Mouse (Mus musculus) urinary bladder, adult 18-20 months (tissue): ENCODE data around the gene Urgcp.

Experiments
- DNase-seq, 2 experiments: peaks; one replicate each; pipeline ENCODE4 v3.0.0; 2022; ENCODE audit warnings: low spot score in 2 of 2, mixed read lengths in 2 of 2

Urgcp gene

GRCm38 (mm10) chr11:5785732-5786131 is 23.6 kb upstream of the Urgcp start:
- DNase-seq, result no peak

DNA sequence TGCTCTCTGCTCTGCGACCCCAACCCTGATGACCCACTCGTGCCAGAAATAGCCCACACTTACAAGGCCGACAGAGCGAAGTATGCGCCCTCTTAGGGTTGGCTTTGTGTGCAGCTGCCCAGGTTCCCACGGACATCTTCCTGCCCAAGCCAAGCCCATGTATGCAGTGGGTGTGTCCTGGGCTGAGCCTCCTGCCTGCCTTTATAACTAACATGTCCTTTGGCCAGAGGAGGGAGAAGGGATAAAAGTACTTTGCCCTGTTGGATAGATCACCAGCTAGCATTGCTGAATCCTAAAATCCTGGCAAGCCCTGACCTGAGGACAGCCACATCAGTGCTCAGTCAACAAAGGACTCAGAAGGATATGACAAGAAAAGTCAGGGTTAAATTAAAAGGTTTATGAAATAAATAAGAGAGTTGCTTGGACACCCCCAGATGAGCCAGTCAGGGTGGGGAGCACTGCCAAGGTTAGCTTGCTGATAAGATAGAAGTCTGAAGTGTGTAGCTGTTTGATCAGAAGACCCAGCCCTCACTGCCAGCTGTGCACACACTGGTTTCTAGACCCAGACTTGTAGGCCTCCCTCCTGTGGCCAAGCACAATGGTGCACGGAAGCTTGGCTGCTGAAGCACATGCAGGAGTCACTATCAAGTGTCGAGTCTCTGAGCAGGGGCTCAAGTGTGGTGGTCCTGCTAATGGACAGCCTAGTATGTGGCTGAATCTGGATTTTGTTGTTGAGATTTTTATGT is 20.2 kb upstream of the Urgcp start:
- DNase-seq, result no peak

DNA sequence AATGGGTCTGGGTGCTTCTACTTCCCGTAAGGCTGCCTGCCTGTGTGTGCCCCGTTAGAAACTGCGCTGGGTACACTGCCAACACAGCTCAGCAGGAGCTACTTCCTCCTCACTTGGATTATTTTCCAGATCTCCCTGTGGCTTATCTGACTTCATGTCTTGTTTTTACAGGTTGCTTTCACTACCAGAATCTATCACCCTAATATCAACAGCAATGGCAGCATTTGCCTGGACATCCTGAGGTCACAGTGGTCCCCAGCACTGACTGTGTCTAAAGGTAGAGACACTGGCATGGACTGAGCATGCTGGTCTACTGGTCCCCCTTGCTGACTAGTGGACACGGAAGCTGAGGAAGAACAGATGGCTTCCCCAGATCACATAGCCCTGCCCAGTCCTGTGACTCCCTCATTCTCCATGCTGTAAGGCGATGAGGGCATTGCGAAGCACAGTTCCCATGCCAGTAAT is 17.9 kb upstream of the Urgcp start:
- DNase-seq, result no peak

DNA sequence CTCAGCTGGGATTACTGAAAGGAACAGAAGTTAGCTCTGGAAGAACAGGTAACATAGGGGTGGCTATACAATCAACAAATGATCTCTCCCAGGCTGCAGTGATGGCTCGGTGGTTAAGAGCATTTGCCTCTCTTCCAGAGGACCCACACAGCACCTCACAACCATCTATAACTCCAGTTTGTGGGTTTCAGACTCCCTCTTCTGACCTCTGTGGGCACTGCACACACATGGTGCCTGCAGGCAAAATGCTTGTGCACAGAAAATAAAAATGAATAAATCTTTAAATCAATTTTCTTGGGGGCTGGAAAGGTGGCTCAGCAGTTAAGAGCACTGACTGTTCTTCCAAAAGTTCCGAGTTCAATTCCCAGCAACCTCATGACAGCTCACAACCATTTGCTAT is 16.3 kb upstream of the Urgcp start:
- DNase-seq, result no peak

DNA sequence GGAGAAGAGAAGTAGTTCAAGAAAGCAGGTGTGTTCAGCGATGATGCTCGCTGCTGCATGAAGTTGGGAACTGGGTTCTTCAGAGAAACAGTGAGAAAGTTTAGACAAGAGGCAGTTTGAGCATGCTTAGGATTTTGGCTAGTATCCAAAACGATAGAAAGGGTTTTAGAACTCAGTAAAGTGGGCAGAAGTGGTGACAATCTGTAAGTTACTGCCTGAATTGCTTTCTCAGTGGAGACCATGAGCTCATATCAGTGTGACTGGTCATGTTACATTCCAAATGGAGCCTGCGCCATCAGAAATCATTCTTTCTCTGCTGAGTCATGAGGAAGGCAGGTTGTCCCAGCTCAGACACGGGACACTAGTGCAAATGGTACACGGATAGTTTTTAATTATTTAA is 3.8 kb upstream of the Urgcp start:
- peak in 1 of 2 experiments; percentile 23 for DNase-seq

DNA sequence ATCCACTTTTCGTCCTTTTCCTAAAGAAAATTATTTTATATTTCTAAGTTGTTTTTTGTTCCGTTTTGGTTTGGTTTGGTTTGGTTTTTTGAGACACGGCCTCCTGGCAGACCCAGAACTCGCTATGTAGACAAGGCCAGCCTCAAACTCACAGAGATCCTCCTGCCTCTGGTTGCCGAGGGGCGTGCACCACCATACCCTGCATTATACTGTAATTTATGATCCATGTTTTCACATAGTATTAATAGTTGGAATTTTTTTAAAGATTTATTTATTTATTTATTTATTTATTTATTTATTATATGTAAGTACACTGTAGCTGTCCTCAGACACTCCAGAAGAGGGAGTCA is 432 bp upstream of the Urgcp start:
- no peak for DNase-seq

DNA sequence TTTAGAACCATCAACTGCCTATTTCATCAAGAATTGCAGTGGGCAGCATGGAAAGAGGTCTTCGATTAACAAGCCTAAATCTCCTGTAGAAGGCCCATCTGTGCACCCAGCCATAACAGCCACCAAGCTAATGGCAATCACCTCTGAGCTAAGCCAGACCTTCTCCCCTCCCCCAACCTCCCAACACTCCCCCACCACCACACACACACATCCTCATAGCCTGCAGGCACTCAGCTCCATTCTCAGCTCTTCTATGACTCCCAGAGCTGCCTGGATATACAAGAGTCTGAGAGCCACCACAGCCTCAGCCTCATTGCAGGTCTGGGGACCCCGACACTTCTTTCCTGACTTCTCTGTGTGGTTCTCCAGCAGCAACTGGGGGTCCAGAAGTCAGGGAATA is 8.4 kb downstream of the Urgcp start:
- DNase-seq, result no peak

GRCm38 (mm10) chr11:5744951-5745350 is 17.2 kb downstream of the Urgcp start:
- no peak for DNase-seq

GRCm38 (mm10) chr11:5742106-5742505 is 20.1 kb downstream of the Urgcp start:
- no peak for DNase-seq

DNA sequence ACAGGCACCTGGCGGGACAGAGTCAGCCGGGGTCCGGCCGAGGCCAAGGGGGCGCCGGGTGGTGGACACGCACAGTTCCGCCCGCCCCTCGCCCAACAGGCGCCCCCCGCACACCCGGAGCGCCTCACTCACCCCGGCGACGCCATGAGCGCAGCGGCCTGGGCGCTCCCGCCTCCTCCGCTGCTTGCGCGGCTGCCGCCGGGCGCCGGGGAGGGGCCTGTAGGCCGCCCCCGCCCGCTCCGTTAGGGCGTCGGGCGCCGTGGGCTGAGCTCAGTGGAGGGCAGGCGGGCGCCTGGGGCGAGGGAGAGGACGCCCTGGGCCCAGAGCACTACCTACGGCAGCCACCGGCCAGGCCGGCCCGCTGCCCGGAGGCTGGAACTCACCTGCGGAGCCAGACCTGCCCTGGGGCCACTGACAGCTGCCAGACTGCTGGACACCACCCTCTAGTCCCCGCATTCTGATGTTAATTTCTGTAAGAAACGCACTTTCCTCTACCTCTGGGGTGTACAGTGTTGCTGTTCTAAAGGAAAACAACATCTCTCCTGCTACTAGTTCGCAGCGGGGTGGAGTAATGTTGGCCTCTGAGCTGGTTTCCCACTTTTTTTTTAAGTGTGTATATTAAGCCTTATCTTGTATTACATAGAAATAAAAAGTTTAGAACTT is 21.1 kb downstream of the Urgcp start:
- DNase-seq, result peak; percentile 63 to 70

GRCm38 (mm10) chr11:5740599-5740964 is 21.6 kb downstream of the Urgcp start:
- DNase-seq, result peak in 1 of 2 experiments; percentile 59

DNA sequence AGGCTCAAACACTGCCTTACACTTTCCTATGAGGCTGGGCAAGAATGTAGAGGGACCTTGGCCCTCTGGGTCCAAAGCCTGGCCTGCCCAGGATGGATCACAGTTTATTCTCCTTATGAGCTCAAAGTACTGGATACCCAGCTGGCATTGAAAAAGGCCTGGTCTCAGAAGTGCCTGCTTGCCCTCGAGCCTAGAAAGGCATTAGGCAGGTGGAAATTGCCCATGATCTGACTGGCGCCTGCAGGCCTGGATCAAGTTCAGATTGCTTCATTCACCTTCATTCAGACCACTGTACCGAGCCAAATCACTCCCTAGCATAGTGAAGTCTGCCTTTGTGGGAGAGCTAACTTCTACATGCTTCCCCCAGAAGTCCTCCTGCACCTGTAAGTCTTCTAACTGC is 22.3 kb downstream of the Urgcp start:
- no peak for DNase-seq

DNA sequence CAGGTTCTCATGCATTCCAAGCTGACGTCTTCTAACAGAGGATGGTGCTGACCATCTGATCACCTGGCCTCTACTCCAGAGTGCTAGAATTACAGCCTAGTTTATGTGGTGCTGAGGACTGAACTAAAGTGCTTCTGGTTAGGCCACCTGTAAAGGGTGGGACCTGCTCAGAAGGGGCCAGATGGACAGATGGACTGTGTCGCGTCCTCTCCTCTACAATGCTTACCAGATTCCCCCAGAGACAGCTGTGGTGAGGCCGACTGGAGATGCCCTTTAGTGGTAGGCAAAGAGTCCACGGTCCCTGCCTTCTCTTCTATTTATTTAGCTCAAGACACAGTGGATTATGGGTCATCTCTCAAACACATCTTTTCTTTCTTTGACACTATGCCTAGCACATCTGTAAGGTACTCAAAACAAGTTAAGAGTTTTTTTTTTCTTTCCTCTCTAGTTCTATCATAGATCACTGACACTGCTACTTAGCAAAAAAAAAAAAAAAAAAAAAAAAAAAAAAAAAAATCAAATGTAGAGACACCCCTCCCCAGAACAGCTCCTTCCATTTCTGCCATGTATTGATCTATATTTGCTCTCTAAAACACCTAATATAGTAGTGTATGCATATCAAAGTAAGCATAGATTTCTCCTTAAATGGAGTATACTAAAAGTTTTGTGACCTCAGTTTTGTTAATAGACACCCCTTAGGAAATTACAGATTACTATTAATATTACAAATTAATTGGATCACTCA is 23.1 kb downstream of the Urgcp start:
- DNase-seq, result no peak

DNA sequence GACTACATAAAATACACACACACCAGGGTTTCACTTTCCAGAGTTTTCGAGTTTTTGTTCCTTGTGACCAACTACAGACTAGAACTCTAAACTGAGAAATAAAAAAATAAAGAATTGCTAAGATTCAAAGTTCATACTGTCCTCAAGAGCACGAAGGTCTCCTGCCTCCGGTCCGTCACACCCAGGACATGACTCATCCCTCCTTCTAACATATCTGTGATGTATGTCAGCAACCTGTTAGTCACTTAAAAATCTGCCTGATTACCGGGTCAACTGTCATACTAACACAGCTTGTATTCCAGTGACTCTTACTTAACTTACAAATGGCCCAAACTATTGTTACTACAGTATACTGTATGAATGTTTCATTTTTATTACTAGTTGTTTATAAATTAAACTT is 25.0 kb downstream of the Urgcp start:
- DNase-seq, result no peak

- no peak for DNase-seq
Measured at GRCm38 (mm10) chr11:5734323-5734722, 27.9 kb downstream of the Urgcp start.

GRCm38 (mm10) chr11:5732401-5732800 is 29.8 kb downstream of the Urgcp start:
- DNase-seq, result no peak

DNA sequence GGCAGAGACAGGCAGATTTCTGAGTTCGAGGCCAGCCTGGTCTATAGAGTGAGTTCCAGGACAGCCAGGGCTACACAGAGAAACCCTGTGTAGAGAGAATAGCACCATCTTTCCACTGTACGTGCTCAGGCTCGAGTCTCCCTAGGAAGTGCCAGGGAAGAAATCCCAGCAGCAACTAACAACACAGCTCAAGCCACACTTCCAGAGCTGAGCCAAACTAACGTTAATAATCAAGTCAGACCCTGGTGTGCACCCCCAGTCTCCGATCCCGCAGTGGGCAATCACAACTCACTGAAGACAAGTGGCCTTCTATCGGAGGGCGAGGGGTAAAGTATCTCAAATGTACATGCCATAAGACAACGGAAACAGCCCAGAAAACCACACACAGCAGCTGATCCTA is 32.6 kb downstream of the Urgcp start:
- no peak for DNase-seq

- no peak for DNase-seq
Measured at GRCm38 (mm10) chr11:5718611-5719354, 43.4 kb downstream of the Urgcp start.

DNA sequence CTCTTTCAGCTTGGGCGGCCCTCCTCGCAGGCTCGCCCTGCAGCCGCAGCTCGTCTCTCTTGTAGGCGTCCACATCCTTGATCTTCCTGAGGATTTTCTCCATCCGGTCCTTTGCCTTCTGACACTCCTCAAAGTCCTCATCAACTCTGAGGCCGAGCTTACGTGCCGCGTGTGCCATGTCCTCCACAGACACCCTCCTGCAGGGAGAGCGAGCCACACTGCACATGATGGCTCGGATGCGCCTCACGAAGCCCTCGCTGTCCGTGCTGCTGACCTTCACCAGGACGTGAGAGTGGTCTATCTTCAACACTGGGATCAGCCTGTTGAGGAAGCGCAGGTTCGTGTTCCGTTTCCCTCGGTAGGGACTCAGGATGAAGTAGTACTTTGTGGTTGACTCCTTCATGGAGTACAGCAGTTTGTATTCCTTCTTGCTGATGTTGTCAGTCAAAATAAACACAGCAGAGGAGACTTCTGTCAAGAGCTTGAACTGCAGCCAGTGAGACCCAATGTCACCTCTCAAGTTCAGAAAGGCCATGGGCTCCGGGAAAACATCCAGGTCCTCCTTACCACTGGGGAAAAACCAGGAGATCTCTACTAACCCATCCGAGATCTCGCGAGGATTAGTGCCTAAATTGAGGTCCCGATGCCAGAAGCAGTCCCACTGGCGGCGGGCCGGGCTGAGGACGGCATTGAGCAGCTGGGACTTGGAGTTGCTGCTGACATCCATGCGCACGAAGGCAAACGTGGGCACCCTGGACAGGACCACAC is 45.1 kb downstream of the Urgcp start:
- DNase-seq, result no peak

GRCm38 (mm10) chr11:5716246-5716645 is 45.9 kb downstream of the Urgcp start:
- DNase-seq, result no peak

DNA sequence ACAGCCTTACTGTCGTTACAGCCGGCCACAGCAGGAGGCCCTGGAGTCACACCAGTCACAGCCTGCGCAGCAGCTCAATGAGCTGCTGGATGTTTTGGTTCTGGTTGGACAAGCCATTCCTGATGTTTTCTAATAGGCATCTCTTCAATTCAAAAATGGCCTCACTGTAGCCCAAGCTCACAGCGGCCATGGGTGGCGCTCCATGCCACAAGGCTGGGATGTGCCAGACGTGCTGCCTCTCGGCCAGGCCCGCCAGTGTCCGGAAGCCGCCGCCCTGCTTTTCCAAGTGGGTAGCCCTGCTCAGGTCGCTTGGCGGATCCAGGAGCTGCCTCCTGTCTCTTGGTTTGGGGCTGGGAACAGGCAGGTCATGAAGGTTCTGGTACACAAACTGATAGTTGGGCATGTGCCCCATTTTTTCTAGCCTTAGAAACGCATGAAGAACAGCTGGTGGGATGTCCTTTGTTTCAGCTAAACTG is 46.5 kb downstream of the Urgcp start, which contains the start of gene Mrps24:
Mrps24 (minus strand) TSS at position 51 of the 476 bp plus-strand sequence.
- DNase-seq, result no peak
